20 mouse cellular contexts compared by ENCODE assay signal in genomic region chr15:84705351-84705901, GRCm38 (mm10). TPM values are rescaled to one million over a fixed set of nuclear protein-coding genes. Genes with fewer than 3 reads are reported as not detected.
DNase-seq lines count a peak whose midpoint lies in the region; ATAC-seq and TF ChIP-seq lines count a peak whose summit lies in the region.
"Had no signal": no experiment of that assay in that cellular context is flagged by ENCODE, and none has a peak within 500 bp of the region (broad histone marks: within the 10 kb centered on the region; RNA-seq: fewer than 3 reads in every experiment).

No protein-coding gene starts in this region.

- no peak for TF ChIP-seq CTCF in small intestine, adult 2 months (IDR thresholded peaks at IDR 0.05; ENCODE audit: extremely low read depth, insufficient read length, insufficient replicate concordance, low read depth, low read length)

- no peak overlapping the region for H3K4me3 ChIP-seq in intestine, embryonic 15.5 days (replicated peaks)
- H3K4me3 ChIP-seq in small intestine, adult 2 months (ENCODE audit: low read depth, low read length), result no peak overlapping the region
- H3K4me3 ChIP-seq: embryonic facial prominence, embryonic 12.5 days; forebrain, embryonic 15.5 days; heart, embryonic 13.5 days; hindbrain, embryonic 12.5 days had no signal

- WGBS in intestine, embryonic 15.5 days, result 71% methylated on average over 6 of the region's 6 CpGs
- 29% methylated on average over 6 of the region's 6 CpGs for WGBS in small intestine, adult 2 months

- H3K27me3 ChIP-seq in intestine, embryonic 15.5 days (replicated peaks), result no peaks in the 10 kb centered on the region
- H3K27me3 ChIP-seq in small intestine, adult 2 months (ENCODE audit: control insufficient read depth, insufficient read depth, low read length), result no peaks in the 10 kb centered on the region
- H3K27me3 ChIP-seq: embryonic facial prominence, embryonic 12.5 days; forebrain, embryonic 15.5 days; heart, embryonic 13.5 days; hindbrain, embryonic 12.5 days had no signal

- DNase-seq in lung, postnatal 36 days, result peak; percentile 28
- DNase-seq in lung, postnatal 4 days, result no peak
- DNase-seq in liver, result no peak
- DNase-seq in left cerebral cortex, adult 8-10 months (ENCODE audit: low spot score in 2 of 2), result no peak
- no peak for DNase-seq in ovary, adult 18-20 months (ENCODE audit: low spot score)
- DNase-seq: adrenal gland, adult 2 months; adrenal gland, postnatal 36 days; cerebellum, adult 11 months; cerebellum, adult 8-10 months; cerebellum, postnatal 14 days; gastrocnemius, postnatal 36 days; heart, adult 11 months; heart, postnatal 36 days had no signal

- no peak overlapping the region for H3K27ac ChIP-seq in intestine, embryonic 15.5 days
- H3K27ac ChIP-seq in small intestine, adult 2 months (ENCODE audit: insufficient read depth, low read depth, low read length), result peak overlapping the region; percentile 40
- H3K27ac ChIP-seq: embryonic facial prominence, embryonic 12.5 days; forebrain, embryonic 15.5 days; heart, embryonic 13.5 days; hindbrain, embryonic 12.5 days had no signal

- peaks cover 16% of the 10 kb centered on the region for H3K4me1 ChIP-seq in intestine, embryonic 15.5 days (replicated peaks)
- H3K4me1 ChIP-seq in small intestine, adult 2 months (ENCODE audit: control insufficient read depth, insufficient read depth, insufficient read length, low read length), result peaks cover 20% of the 10 kb centered on the region; the same call in 1 of the 2 replicates
- H3K4me1 ChIP-seq: embryonic facial prominence, embryonic 12.5 days; forebrain, embryonic 15.5 days; hindbrain, embryonic 12.5 days had no signal

- H3K9ac ChIP-seq in intestine, embryonic 15.5 days, result no peak overlapping the region
- H3K9ac ChIP-seq: embryonic facial prominence, embryonic 12.5 days; forebrain, embryonic 15.5 days; heart, embryonic 13.5 days; hindbrain, embryonic 12.5 days had no signal

- peak; percentile 52; the same call in 1 of the 2 replicates for ATAC-seq in intestine, embryonic 15.5 days
- ATAC-seq: forebrain, embryonic 15.5 days had no signal

- peaks cover 23% of the 10 kb centered on the region for H3K36me3 ChIP-seq in intestine, embryonic 15.5 days
- peaks cover 13% of the 10 kb centered on the region for H3K36me3 ChIP-seq in small intestine, adult 2 months (ENCODE audit: control insufficient read depth, insufficient read depth, low read length)
- H3K36me3 ChIP-seq: forebrain, embryonic 15.5 days; hindbrain, embryonic 12.5 days had no signal

- TF ChIP-seq POLR2A in small intestine, adult 2 months (IDR thresholded peaks at IDR 0.05; ENCODE audit: low read depth, low read length), result no peak

- H3K9me3 ChIP-seq in intestine, embryonic 15.5 days, result no peaks in the 10 kb centered on the region
- H3K9me3 ChIP-seq: embryonic facial prominence, embryonic 12.5 days; forebrain, embryonic 15.5 days; heart, embryonic 13.5 days; hindbrain, embryonic 12.5 days had no signal

- H3K4me2 ChIP-seq in intestine, embryonic 15.5 days (replicated peaks), result no peak overlapping the region
- H3K4me2 ChIP-seq: embryonic facial prominence, embryonic 12.5 days; forebrain, embryonic 15.5 days; heart, embryonic 13.5 days; hindbrain, embryonic 12.5 days had no signal

RNA-seq across cellular contexts. Expression of gene Arhgap8, which starts 14.4 kb away (rescaled TPM):
- polyA plus RNA-seq in intestine, embryonic 15.5 days (2015; fragmentation: Nextera tagmentation; extraction: Ambion mirVana), result 12.5 and 14.1 TPM in 2 replicates
- polyA plus RNA-seq in small intestine, adult 2 months (2012; rRNA removed), result 4.2 and 6.3 TPM in 2 replicates
- total RNA-seq in left cerebral cortex, adult 8-10 months (2022), result under 1 TPM in 2 of 4 experiments, not detected in 2; 0.26 to 0.28 TPM
- total RNA-seq: common myeloid progenitor, adult 5-6 weeks had no signal

RNA-seq across cellular contexts. Expression of gene Prr5, which starts 36.0 kb away (rescaled TPM):
- polyA plus RNA-seq in intestine, embryonic 15.5 days (2015; fragmentation: Nextera tagmentation; extraction: Ambion mirVana), result 65.4 and 71.3 TPM in 2 replicates
- polyA plus RNA-seq in small intestine, adult 2 months (2012; rRNA removed), result 43.2 and 82.9 TPM in 2 replicates
- total RNA-seq in left cerebral cortex, adult 8-10 months (2022), result 10 to 100 TPM in 2 of 4 experiments, 1 to 10 TPM in 2; 9.1 to 13.9 (median 10.2) TPM
